Mouse (Mus musculus): ENCODE results near the gene Kiss1r.

DNA sequence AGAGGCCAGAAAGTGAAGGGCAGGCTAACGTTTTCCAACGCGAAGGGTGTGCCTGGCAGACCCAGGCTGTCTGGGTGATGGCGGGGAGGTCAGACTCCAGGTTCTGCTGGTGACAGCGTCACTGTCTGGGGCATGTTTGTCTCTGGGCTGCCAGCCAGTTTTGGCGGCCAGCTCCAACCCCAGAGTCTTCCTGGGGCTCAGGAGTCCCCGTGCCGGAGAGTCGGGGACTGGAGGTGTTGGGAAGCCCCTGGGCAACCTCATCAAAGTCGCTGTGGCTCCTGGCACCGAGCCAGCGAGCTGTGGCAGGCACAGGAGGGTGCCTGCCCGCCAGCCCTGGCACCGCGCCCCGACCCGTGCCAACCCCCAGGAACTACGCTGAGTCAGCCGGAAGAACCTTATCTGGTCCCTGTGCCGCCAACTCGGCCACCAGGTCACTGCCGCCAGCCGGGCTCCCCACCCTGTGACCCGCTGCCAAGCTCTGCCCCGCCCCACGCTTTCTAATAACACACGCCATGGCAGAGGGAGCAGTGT lies 20.2 kb downstream of the Kiss1r start:
- TF ChIP-seq CTCF (IDR thresholded peaks at IDR 0.05; ENCODE audit: insufficient read depth, low read depth, low read length) (no peak), POLR2A (IDR thresholded peaks at IDR 0.05; ENCODE audit: insufficient read depth, low read depth, low read length) (no peak)
